Mouse (Mus musculus): Measurements from ENCODE around the gene Gm17545. TPM values are rescaled to one million over a fixed set of nuclear protein-coding genes. Genes with fewer than 3 reads are reported as not detected.

The Gm17545 gene
- polyA plus RNA-seq, 1 experiment from 2014 or later = not detected

DNA sequence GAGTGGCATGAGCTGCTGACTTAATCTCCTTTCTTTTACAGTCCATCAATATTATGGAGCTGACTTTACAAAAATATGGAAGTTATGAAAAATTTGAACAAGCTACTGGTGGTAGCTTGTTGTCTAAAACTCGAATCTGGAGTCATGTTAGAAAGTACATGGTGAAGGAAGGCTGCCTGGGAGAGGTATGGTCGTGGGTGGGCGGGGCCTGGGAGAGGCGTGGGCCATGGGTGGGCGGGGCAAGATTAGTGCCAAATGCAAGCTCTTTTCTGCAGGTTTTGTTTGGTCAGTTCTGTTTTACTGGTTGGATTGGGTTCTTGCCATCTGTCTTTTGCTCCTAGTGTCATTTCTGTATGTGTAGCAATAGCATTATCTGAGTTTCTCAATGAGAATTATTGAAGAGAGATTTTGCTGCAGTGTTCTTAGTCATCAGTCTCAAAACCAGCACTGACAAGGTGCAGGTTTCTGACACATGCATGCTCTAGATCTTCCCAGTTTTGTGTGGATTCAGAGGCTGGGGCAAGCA is 23.7 kb upstream of the Gm17545 start:
- Histone ChIP-seq H3K9ac (ENCODE audit: low read depth, low read length) (no peak overlapping the region), H3K4me3 (ENCODE audit: low read depth, low read length) (no peak overlapping the region), H3K27ac (ENCODE audit: low read depth, low read length) (no peak overlapping the region), H3K27me3 (replicated peaks; ENCODE audit: control insufficient read depth, insufficient read depth, low read length) (no peaks in the 10 kb centered on the region), H3K4me2 (peak overlapping the region; percentile 26; the same call in 1 of the 2 replicates), H3K36me3 (ENCODE audit: control insufficient read depth, insufficient read depth, low read length) (no peaks in the 10 kb centered on the region), H3K4me1 (replicated peaks; ENCODE audit: control insufficient read depth, insufficient read depth, low read length) (peaks cover 6% of the 10 kb centered on the region), H3K9me3 (ENCODE audit: control insufficient read depth, low read length) (no peaks in the 10 kb centered on the region)
- no peak for DNase-seq (ENCODE audit: low spot score)
- ATAC-seq (replicated peaks; ENCODE audit: low FRiP score) = no peak
- WGBS = 35% methylated on average over 5 of the region's 5 CpGs

DNA sequence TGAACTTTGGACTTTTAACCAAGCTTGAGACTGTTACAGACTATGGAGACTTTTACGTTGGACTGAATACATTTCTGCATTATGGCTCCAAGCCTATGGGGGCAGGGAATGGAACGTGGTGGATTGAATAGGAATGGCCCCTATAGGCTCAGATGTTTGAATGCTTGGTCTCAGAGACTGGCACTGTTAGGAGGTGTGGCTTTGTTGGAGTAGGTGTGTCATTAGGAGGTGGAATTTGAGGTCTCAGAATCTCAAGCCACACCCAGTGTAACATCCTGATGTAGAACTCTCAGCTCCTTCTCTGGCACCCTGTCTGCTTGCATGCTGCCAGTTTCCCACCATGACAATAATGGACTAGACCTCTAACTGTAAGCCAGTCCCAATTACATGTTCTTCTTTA is 20.9 kb upstream of the Gm17545 start:
- DNase-seq (ENCODE audit: low spot score) = no peak
- H3K4me2 ChIP-seq = no peak overlapping the region
- no peaks in the 10 kb centered on the region for H3K9me3 ChIP-seq (ENCODE audit: control insufficient read depth, low read length)
- peaks cover 5% of the 10 kb centered on the region for H3K4me1 ChIP-seq (replicated peaks; ENCODE audit: control insufficient read depth, insufficient read depth, low read length)
- no peak for ATAC-seq (replicated peaks; ENCODE audit: low FRiP score)
- no peak overlapping the region for H3K4me3 ChIP-seq (ENCODE audit: low read depth, low read length)
- no peaks in the 10 kb centered on the region for H3K36me3 ChIP-seq (ENCODE audit: control insufficient read depth, insufficient read depth, low read length)
- 74% methylated on average over 2 of the region's 2 CpGs for WGBS
- H3K27ac ChIP-seq (ENCODE audit: low read depth, low read length) = no peak overlapping the region
- no peaks in the 10 kb centered on the region for H3K27me3 ChIP-seq (replicated peaks; ENCODE audit: control insufficient read depth, insufficient read depth, low read length)
- H3K9ac ChIP-seq (ENCODE audit: low read depth, low read length) = no peak overlapping the region

DNA sequence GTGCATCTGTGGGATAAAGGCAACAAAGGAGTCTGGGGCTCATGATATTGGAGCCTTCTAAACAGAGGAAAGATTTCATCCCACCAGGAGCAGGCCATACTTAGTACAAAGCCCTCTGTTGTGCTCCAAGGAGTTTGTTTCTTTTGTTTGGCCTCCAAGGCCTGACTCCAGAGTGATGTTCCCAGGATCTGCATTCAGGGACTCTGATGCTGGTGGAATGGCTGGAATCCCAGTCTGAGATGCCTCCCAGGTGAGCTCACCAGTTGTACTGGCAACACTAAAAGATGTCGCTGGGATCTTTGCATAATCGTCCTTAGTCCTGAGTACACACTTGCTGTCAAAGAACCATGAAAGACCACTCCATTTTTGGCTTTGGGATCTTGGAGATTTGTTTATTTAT is 20.0 kb upstream of the Gm17545 start:
- 88% methylated on average over 2 of the region's 2 CpGs for WGBS
- no peaks in the 10 kb centered on the region for H3K9me3 ChIP-seq (ENCODE audit: control insufficient read depth, low read length)
- no peak overlapping the region for H3K4me3 ChIP-seq (ENCODE audit: low read depth, low read length)
- ATAC-seq (replicated peaks; ENCODE audit: low FRiP score) (no peak), DNase-seq (ENCODE audit: low spot score) (no peak)
- H3K27ac ChIP-seq (ENCODE audit: low read depth, low read length) = no peak overlapping the region
- no peak overlapping the region for H3K9ac ChIP-seq (ENCODE audit: low read depth, low read length)
- H3K27me3 ChIP-seq (replicated peaks; ENCODE audit: control insufficient read depth, insufficient read depth, low read length) = no peaks in the 10 kb centered on the region
- no peaks in the 10 kb centered on the region; the same call in 1 of the 2 replicates for H3K4me1 ChIP-seq (replicated peaks; ENCODE audit: control insufficient read depth, insufficient read depth, low read length)
- H3K36me3 ChIP-seq (ENCODE audit: control insufficient read depth, insufficient read depth, low read length) = no peaks in the 10 kb centered on the region
- H3K4me2 ChIP-seq = no peak overlapping the region

- ATAC-seq (replicated peaks; ENCODE audit: low FRiP score) (no peak), DNase-seq (ENCODE audit: low spot score) (no peak)
- no peaks in the 10 kb centered on the region for H3K27me3 ChIP-seq (replicated peaks; ENCODE audit: control insufficient read depth, insufficient read depth, low read length)
- 56% methylated on average over 1 of the region's 1 CpGs for WGBS
- no peaks in the 10 kb centered on the region for H3K4me1 ChIP-seq (replicated peaks; ENCODE audit: control insufficient read depth, insufficient read depth, low read length)
- H3K4me3 ChIP-seq (ENCODE audit: low read depth, low read length) = no peak overlapping the region
- H3K9me3 ChIP-seq (ENCODE audit: control insufficient read depth, low read length) = no peaks in the 10 kb centered on the region
- H3K36me3 ChIP-seq (ENCODE audit: control insufficient read depth, insufficient read depth, low read length) = no peaks in the 10 kb centered on the region
- H3K27ac ChIP-seq (ENCODE audit: low read depth, low read length) = no peak overlapping the region
- no peak overlapping the region for H3K9ac ChIP-seq (ENCODE audit: low read depth, low read length)
- H3K4me2 ChIP-seq = no peak overlapping the region
These were observed 15.3 kb upstream of the Gm17545 start for GRCm38 (mm10) chr9:22438826-22439225.

DNA sequence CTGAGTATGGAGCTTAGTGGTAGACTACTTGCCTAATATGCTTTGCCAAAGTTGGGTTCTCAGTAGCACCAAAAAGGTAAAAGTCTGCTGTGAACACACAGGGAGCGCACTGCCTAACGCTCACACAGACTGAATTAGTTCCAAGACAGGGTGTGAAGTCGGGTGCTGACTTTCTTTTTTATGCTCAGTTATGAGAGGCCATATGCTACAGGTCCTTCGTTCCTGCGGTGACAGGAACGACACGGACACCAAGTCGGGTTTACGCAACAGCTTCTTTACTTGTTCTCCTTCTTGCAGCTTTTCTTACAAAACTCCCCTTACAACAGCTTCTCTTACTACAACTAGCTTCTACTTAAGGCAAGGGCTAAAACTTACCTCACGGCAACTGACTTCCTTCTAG is 10.9 kb upstream of the Gm17545 start:
- Histone ChIP-seq H3K27me3 (replicated peaks; ENCODE audit: control insufficient read depth, insufficient read depth, low read length) (no peaks in the 10 kb centered on the region), H3K9ac (ENCODE audit: low read depth, low read length) (no peak overlapping the region), H3K27ac (ENCODE audit: low read depth, low read length) (no peak overlapping the region), H3K36me3 (ENCODE audit: control insufficient read depth, insufficient read depth, low read length) (peaks cover 8% of the 10 kb centered on the region; the same call in 1 of the 2 replicates), H3K4me2 (no peak overlapping the region), H3K9me3 (ENCODE audit: control insufficient read depth, low read length) (no peaks in the 10 kb centered on the region), H3K4me3 (ENCODE audit: low read depth, low read length) (no peak overlapping the region), H3K4me1 (replicated peaks; ENCODE audit: control insufficient read depth, insufficient read depth, low read length) (no peaks in the 10 kb centered on the region)
- whole genome bisulfite sequencing = 85% methylated on average over 10 of the region's 10 CpGs
- ATAC-seq (replicated peaks; ENCODE audit: low FRiP score) = no peak
- no peak for DNase-seq (ENCODE audit: low spot score)

GRCm38 (mm10) chr9:22445123-22445522 is 9.0 kb upstream of the Gm17545 start:
- Histone ChIP-seq H3K4me1 (replicated peaks; ENCODE audit: control insufficient read depth, insufficient read depth, low read length) (no peaks in the 10 kb centered on the region), H3K27me3 (replicated peaks; ENCODE audit: control insufficient read depth, insufficient read depth, low read length) (no peaks in the 10 kb centered on the region), H3K9ac (ENCODE audit: low read depth, low read length) (no peak overlapping the region), H3K9me3 (ENCODE audit: control insufficient read depth, low read length) (no peaks in the 10 kb centered on the region), H3K4me2 (no peak overlapping the region), H3K4me3 (ENCODE audit: low read depth, low read length) (no peak overlapping the region), H3K36me3 (ENCODE audit: control insufficient read depth, insufficient read depth, low read length) (peaks cover 10% of the 10 kb centered on the region), H3K27ac (ENCODE audit: low read depth, low read length) (no peak overlapping the region)
- no peak for DNase-seq (ENCODE audit: low spot score)
- ATAC-seq (replicated peaks; ENCODE audit: low FRiP score) = no peak
- WGBS = 82% methylated on average over 1 of the region's 1 CpGs

- H3K4me3 ChIP-seq (ENCODE audit: low read depth, low read length) = no peak overlapping the region
- DNase-seq (ENCODE audit: low spot score) (no peak), ATAC-seq (replicated peaks; ENCODE audit: low FRiP score) (peak; percentile 55; the same call in 1 of the 2 replicates)
- peaks cover 20% of the 10 kb centered on the region for H3K36me3 ChIP-seq (ENCODE audit: control insufficient read depth, insufficient read depth, low read length)
- no peak overlapping the region for H3K4me2 ChIP-seq
- 81% methylated on average over 5 of the region's 5 CpGs for WGBS
- no peak overlapping the region for H3K9ac ChIP-seq (ENCODE audit: low read depth, low read length)
- no peaks in the 10 kb centered on the region for H3K4me1 ChIP-seq (replicated peaks; ENCODE audit: control insufficient read depth, insufficient read depth, low read length)
- H3K9me3 ChIP-seq (ENCODE audit: control insufficient read depth, low read length) = no peaks in the 10 kb centered on the region
- H3K27me3 ChIP-seq (replicated peaks; ENCODE audit: control insufficient read depth, insufficient read depth, low read length) = no peaks in the 10 kb centered on the region
- H3K27ac ChIP-seq (ENCODE audit: low read depth, low read length) = no peak overlapping the region
These were observed 6.9 kb upstream of the Gm17545 start for GRCm38 (mm10) chr9:22447213-22447612.

- no peak overlapping the region for H3K4me2 ChIP-seq
- no peaks in the 10 kb centered on the region for H3K9me3 ChIP-seq (ENCODE audit: control insufficient read depth, low read length)
- ATAC-seq (replicated peaks; ENCODE audit: low FRiP score) = no peak
- no peaks in the 10 kb centered on the region for H3K27me3 ChIP-seq (replicated peaks; ENCODE audit: control insufficient read depth, insufficient read depth, low read length)
- no peak overlapping the region for H3K9ac ChIP-seq (ENCODE audit: low read depth, low read length)
- no peak overlapping the region for H3K27ac ChIP-seq (ENCODE audit: low read depth, low read length)
- DNase-seq (ENCODE audit: low spot score) = no peak
- H3K36me3 ChIP-seq (ENCODE audit: control insufficient read depth, insufficient read depth, low read length) = peaks cover 32% of the 10 kb centered on the region
- no peak overlapping the region for H3K4me3 ChIP-seq (ENCODE audit: low read depth, low read length)
- WGBS = 87% methylated on average over 13 of the region's 13 CpGs
- peaks cover 8% of the 10 kb centered on the region for H3K4me1 ChIP-seq (replicated peaks; ENCODE audit: control insufficient read depth, insufficient read depth, low read length)
These were observed 5.7 kb upstream of the Gm17545 start for GRCm38 (mm10) chr9:22448420-22448819.

GRCm38 (mm10) chr9:22449209-22449608 is 4.9 kb upstream of the Gm17545 start:
- H3K4me3 ChIP-seq (ENCODE audit: low read depth, low read length) = no peak overlapping the region
- ATAC-seq (replicated peaks; ENCODE audit: low FRiP score) (no peak), DNase-seq (ENCODE audit: low spot score) (no peak)
- no peak overlapping the region for H3K4me2 ChIP-seq
- H3K27me3 ChIP-seq (replicated peaks; ENCODE audit: control insufficient read depth, insufficient read depth, low read length) = no peaks in the 10 kb centered on the region
- no peak overlapping the region for H3K27ac ChIP-seq (ENCODE audit: low read depth, low read length)
- H3K9me3 ChIP-seq (ENCODE audit: control insufficient read depth, low read length) = no peaks in the 10 kb centered on the region
- peaks cover 8% of the 10 kb centered on the region for H3K4me1 ChIP-seq (replicated peaks; ENCODE audit: control insufficient read depth, insufficient read depth, low read length)
- no peak overlapping the region for H3K9ac ChIP-seq (ENCODE audit: low read depth, low read length)
- WGBS = 93% methylated on average over 6 of the region's 6 CpGs
- H3K36me3 ChIP-seq (ENCODE audit: control insufficient read depth, insufficient read depth, low read length) = peaks cover 34% of the 10 kb centered on the region
